Mouse (Mus musculus): Measurements from ENCODE around the gene Dgkq. TPM values are rescaled to one million over a fixed set of nuclear protein-coding genes. Genes with fewer than 3 reads are reported as not detected.
A peak's percentile ranks its signal among the peaks of the same experiment; 100 is the strongest.

Gene Dgkq
- polyA plus RNA-seq, 1 experiment from 2014 or later, result 11.0 TPM

GRCm38 (mm10) chr5:108707758-108708157 lies 38.3 kb upstream of the Dgkq start:
- ATAC-seq (ENCODE audit: low read depth), result no peak
- Histone ChIP-seq H3K4me2 (ENCODE audit: low read depth, low read length) (no peak overlapping the region), H3K9me3 (ENCODE audit: control insufficient read depth, low read length) (no peaks in the 10 kb centered on the region), H3K9ac (ENCODE audit: low read length) (no peak overlapping the region), H3K27me3 (ENCODE audit: control insufficient read depth, insufficient read depth, low read depth, low read length) (no peaks in the 10 kb centered on the region), H3K4me1 (replicated peaks; ENCODE audit: control insufficient read depth, insufficient read depth, low read length) (peaks cover 9% of the 10 kb centered on the region; the same call in 1 of the 2 replicates), H3K27ac (ENCODE audit: low read length) (no peak overlapping the region), H3K36me3 (ENCODE audit: control insufficient read depth, insufficient read depth, low read length) (peaks cover 16% of the 10 kb centered on the region), H3K4me3 (ENCODE audit: low read length) (no peak overlapping the region)
- WGBS, result 70% methylated on average over 2 of the region's 2 CpGs

- Histone ChIP-seq H3K4me2 (ENCODE audit: low read depth, low read length) (no peak overlapping the region), H3K27me3 (ENCODE audit: control insufficient read depth, insufficient read depth, low read depth, low read length) (no peaks in the 10 kb centered on the region), H3K4me3 (ENCODE audit: low read length) (no peak overlapping the region), H3K27ac (ENCODE audit: low read length) (no peak overlapping the region; the same call in 1 of the 2 replicates), H3K9ac (ENCODE audit: low read length) (no peak overlapping the region), H3K36me3 (ENCODE audit: control insufficient read depth, insufficient read depth, low read length) (peaks cover 16% of the 10 kb centered on the region), H3K9me3 (ENCODE audit: control insufficient read depth, low read length) (no peaks in the 10 kb centered on the region), H3K4me1 (replicated peaks; ENCODE audit: control insufficient read depth, insufficient read depth, low read length) (peaks cover 9% of the 10 kb centered on the region; the same call in 1 of the 2 replicates)
- ATAC-seq (ENCODE audit: low read depth), result peak; percentile 52; the same call in 1 of the 2 replicates
- 65% methylated on average over 12 of the region's 12 CpGs for WGBS
These were observed 34.5 kb upstream of the Dgkq start for GRCm38 (mm10) chr5:108703754-108704626.

- no peaks in the 10 kb centered on the region for H3K27me3 ChIP-seq (ENCODE audit: control insufficient read depth, insufficient read depth, low read depth, low read length)
- 72% methylated on average over 10 of the region's 10 CpGs for WGBS
- no peak overlapping the region for H3K4me3 ChIP-seq (ENCODE audit: low read length)
- H3K4me1 ChIP-seq (replicated peaks; ENCODE audit: control insufficient read depth, insufficient read depth, low read length), result peaks cover 20% of the 10 kb centered on the region
- peak overlapping the region; percentile 58; the same call in 1 of the 2 replicates for H3K27ac ChIP-seq (ENCODE audit: low read length)
- no peak for ATAC-seq (ENCODE audit: low read depth)
- H3K9me3 ChIP-seq (ENCODE audit: control insufficient read depth, low read length), result no peaks in the 10 kb centered on the region
- peaks cover 19% of the 10 kb centered on the region for H3K36me3 ChIP-seq (ENCODE audit: control insufficient read depth, insufficient read depth, low read length)
- no peak overlapping the region for H3K9ac ChIP-seq (ENCODE audit: low read length)
- H3K4me2 ChIP-seq (ENCODE audit: low read depth, low read length), result no peak overlapping the region
These were observed 32.0 kb upstream of the Dgkq start for GRCm38 (mm10) chr5:108701341-108702021.

GRCm38 (mm10) chr5:108700346-108700745 lies 30.9 kb upstream of the Dgkq start:
- no peaks in the 10 kb centered on the region for H3K9me3 ChIP-seq (ENCODE audit: control insufficient read depth, low read length)
- peaks cover 9% of the 10 kb centered on the region for H3K36me3 ChIP-seq (ENCODE audit: control insufficient read depth, insufficient read depth, low read length)
- no peak overlapping the region for H3K4me3 ChIP-seq (ENCODE audit: low read length)
- H3K27ac ChIP-seq (ENCODE audit: low read length), result peak overlapping the region; percentile 58
- H3K4me1 ChIP-seq (replicated peaks; ENCODE audit: control insufficient read depth, insufficient read depth, low read length), result peaks cover 25% of the 10 kb centered on the region
- no peaks in the 10 kb centered on the region for H3K27me3 ChIP-seq (ENCODE audit: control insufficient read depth, insufficient read depth, low read depth, low read length)
- 24% methylated on average over 3 of the region's 3 CpGs for WGBS
- H3K4me2 ChIP-seq (ENCODE audit: low read depth, low read length), result no peak overlapping the region
- ATAC-seq (ENCODE audit: low read depth), result peak; percentile 78
- H3K9ac ChIP-seq (ENCODE audit: low read length), result no peak overlapping the region

- Histone ChIP-seq H3K9ac (ENCODE audit: low read length) (peak overlapping the region; percentile 50), H3K36me3 (ENCODE audit: control insufficient read depth, insufficient read depth, low read length) (0 out of 2 replicates have a peak, but pooled peaks cover 2% of the 10 kb centered on the region), H3K4me1 (replicated peaks; ENCODE audit: control insufficient read depth, insufficient read depth, low read length) (peaks cover 28% of the 10 kb centered on the region), H3K4me3 (ENCODE audit: low read length) (no peak overlapping the region), H3K27ac (ENCODE audit: low read length) (peak overlapping the region; percentile 15; the same call in 1 of the 2 replicates), H3K4me2 (ENCODE audit: low read depth, low read length) (no peak overlapping the region), H3K9me3 (ENCODE audit: control insufficient read depth, low read length) (no peaks in the 10 kb centered on the region), H3K27me3 (ENCODE audit: control insufficient read depth, insufficient read depth, low read depth, low read length) (no peaks in the 10 kb centered on the region)
- ATAC-seq (ENCODE audit: low read depth), result no peak
- WGBS, result 32% methylated on average over 4 of the region's 4 CpGs
These were observed 27.9 kb upstream of the Dgkq start for GRCm38 (mm10) chr5:108697341-108697753.

- H3K9ac ChIP-seq (ENCODE audit: low read length), result no peak overlapping the region
- no peak overlapping the region for H3K4me2 ChIP-seq (ENCODE audit: low read depth, low read length)
- 83% methylated on average over 3 of the region's 3 CpGs for WGBS
- ATAC-seq (ENCODE audit: low read depth), result no peak
- H3K4me3 ChIP-seq (ENCODE audit: low read length), result no peak overlapping the region
- peaks cover 31% of the 10 kb centered on the region for H3K4me1 ChIP-seq (replicated peaks; ENCODE audit: control insufficient read depth, insufficient read depth, low read length)
- H3K9me3 ChIP-seq (ENCODE audit: control insufficient read depth, low read length), result no peaks in the 10 kb centered on the region
- no peak overlapping the region for H3K27ac ChIP-seq (ENCODE audit: low read length)
- H3K27me3 ChIP-seq (ENCODE audit: control insufficient read depth, insufficient read depth, low read depth, low read length), result no peaks in the 10 kb centered on the region
- 0 out of 2 replicates have a peak, but pooled peaks cover 2% of the 10 kb centered on the region for H3K36me3 ChIP-seq (ENCODE audit: control insufficient read depth, insufficient read depth, low read length)
These were observed 27.1 kb upstream of the Dgkq start for GRCm38 (mm10) chr5:108696542-108696941.

GRCm38 (mm10) chr5:108695861-108696260 lies 26.4 kb upstream of the Dgkq start:
- Histone ChIP-seq H3K9me3 (ENCODE audit: control insufficient read depth, low read length) (no peaks in the 10 kb centered on the region), H3K27ac (ENCODE audit: low read length) (no peak overlapping the region), H3K4me2 (ENCODE audit: low read depth, low read length) (no peak overlapping the region), H3K36me3 (ENCODE audit: control insufficient read depth, insufficient read depth, low read length) (0 out of 2 replicates have a peak, but pooled peaks cover 2% of the 10 kb centered on the region), H3K4me1 (replicated peaks; ENCODE audit: control insufficient read depth, insufficient read depth, low read length) (peaks cover 31% of the 10 kb centered on the region), H3K9ac (ENCODE audit: low read length) (no peak overlapping the region), H3K4me3 (ENCODE audit: low read length) (no peak overlapping the region), H3K27me3 (ENCODE audit: control insufficient read depth, insufficient read depth, low read depth, low read length) (no peaks in the 10 kb centered on the region)
- 89% methylated on average over 12 of the region's 12 CpGs for whole genome bisulfite sequencing
- no peak for ATAC-seq (ENCODE audit: low read depth)

GRCm38 (mm10) chr5:108694352-108695261 lies 25.1 kb upstream of the Dgkq start:
- Histone ChIP-seq H3K9ac (ENCODE audit: low read length) (peak overlapping the region; percentile 87), H3K27ac (ENCODE audit: low read length) (peak overlapping the region; percentile 73), H3K27me3 (ENCODE audit: control insufficient read depth, insufficient read depth, low read depth, low read length) (no peaks in the 10 kb centered on the region), H3K9me3 (ENCODE audit: control insufficient read depth, low read length) (no peaks in the 10 kb centered on the region), H3K36me3 (ENCODE audit: control insufficient read depth, insufficient read depth, low read length) (0 out of 2 replicates have a peak, but pooled peaks cover 2% of the 10 kb centered on the region), H3K4me1 (replicated peaks; ENCODE audit: control insufficient read depth, insufficient read depth, low read length) (peaks cover 31% of the 10 kb centered on the region), H3K4me2 (ENCODE audit: low read depth, low read length) (peak overlapping the region; percentile 83), H3K4me3 (ENCODE audit: low read length) (peak overlapping the region; percentile 88)
- ATAC-seq (ENCODE audit: low read depth), result peak; percentile 60
- under 1% methylated on average over 61 of the region's 99 CpGs for WGBS
